In the genomic region with DNA sequence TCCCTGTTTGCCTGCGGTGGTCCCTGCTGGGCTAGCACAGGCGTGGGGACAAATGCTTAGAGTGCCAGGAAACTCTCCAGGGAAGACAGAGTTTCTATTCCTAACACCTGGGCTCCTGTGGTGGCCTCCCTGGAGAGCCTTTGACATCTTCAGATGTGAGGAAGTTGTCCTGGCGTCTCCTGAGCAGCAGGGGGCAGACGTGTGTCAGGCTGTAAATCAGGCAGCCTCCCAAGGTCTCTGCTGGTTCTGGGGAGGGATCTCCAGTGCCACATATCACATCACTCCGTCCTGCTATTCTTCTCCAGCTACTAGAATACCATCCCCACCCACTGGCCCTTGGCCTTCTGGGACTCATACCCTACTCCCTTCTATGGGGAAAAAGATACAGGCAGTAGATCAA, we compare ENCODE assay signal across 9 mouse cellular contexts. TPM values are rescaled to one million over a fixed set of nuclear protein-coding genes. Genes with fewer than 3 reads are reported as not detected.
DNase-seq lines count a peak whose midpoint lies in the region; ATAC-seq lines count a peak whose summit lies in the region.
"Had no signal": no experiment of that assay in that cellular context is flagged by ENCODE, and none has a peak within 500 bp of the region (broad histone marks: within the 10 kb centered on the region; RNA-seq: fewer than 3 reads in every experiment).

No protein-coding gene starts in this region.

- peaks cover 93% of the 10 kb centered on the region for H3K36me3 ChIP-seq in heart, embryonic 15.5 days

- H3K4me2 ChIP-seq in heart, embryonic 15.5 days = no peak overlapping the region

- no peaks in the 10 kb centered on the region for H3K9me3 ChIP-seq in heart, embryonic 15.5 days (replicated peaks)

- H3K4me1 ChIP-seq in heart, embryonic 15.5 days (replicated peaks) = peaks cover 14% of the 10 kb centered on the region

- WGBS in heart, embryonic 15.5 days = 6% methylated on average over 5 of the region's 5 CpGs

- ATAC-seq in heart, embryonic 15.5 days (replicated peaks; ENCODE audit: insufficient number of reproducible peaks, insufficient read depth, low FRiP score, low read depth) = no peak
- no peak for ATAC-seq in erythroblast, adult 5-6 weeks (replicated peaks; ENCODE audit: low FRiP score, poor library complexity, severe bottlenecking)

- peak; percentile 39 to 55 for DNase-seq in CD8-positive naive resting alpha-beta T cell, adult 2 months (ENCODE audit: low read depth in 2 of 2, low spot score in 2 of 2)
- peak; percentile 69 to 74 for DNase-seq in adrenal gland, adult 18-20 months (ENCODE audit: low spot score in 2 of 2)
- DNase-seq in embryo, embryonic 11 days = peak; percentile 78
- DNase-seq in layer of hippocampus, adult 11-12 months (ENCODE audit: low spot score) = peak; percentile 73
- peak; percentile 87 for DNase-seq in lung, postnatal 10 days
- DNase-seq in right cerebral cortex, adult 2 months (ENCODE audit: low spot score in 2 of 2) = peak; percentile 80 to 85

- no peaks in the 10 kb centered on the region for H3K27me3 ChIP-seq in heart, embryonic 15.5 days

- no peak overlapping the region for H3K4me3 ChIP-seq in heart, embryonic 15.5 days

- H3K27ac ChIP-seq in heart, embryonic 15.5 days = peak overlapping the region; percentile 26; the same call in 1 of the 2 replicates

- H3K9ac ChIP-seq in heart, embryonic 15.5 days = no peak overlapping the region

RNA-seq across cellular contexts. Expression of gene Gm10277, which starts 38.3 kb away (rescaled TPM):
- not detected for total RNA-seq in adrenal gland, adult 18-20 months (2021)
- 0.93 and 1.4 TPM in 2 replicates for polyA plus RNA-seq in heart, embryonic 15.5 days (2015; fragmentation: Nextera tagmentation; extraction: Ambion mirVana)
- not detected in 2 replicates for total RNA-seq in erythroblast, adult 5-6 weeks (2015; ENCODE audit: low replicate concordance)
- total RNA-seq in erythroblast, adult 5-6 weeks (2017; ENCODE audit: low replicate concordance) = not detected in 2 replicates
- total RNA-seq: gastrocnemius, adult 8-10 months had no signal
